Mouse (Mus musculus) heart, adult 9 months (tissue): Measurements from ENCODE around the gene Fanca.
"Not testable (repeated sequence)": the region's sequence is repeated elsewhere in the genome, so short reads cannot be mapped to it uniquely, and the experiment has no call there.

Source experiments
- DNase-seq, 2 experiments: peaks; one replicate each; pipeline ENCODE4 v3.0.0; 2022; ENCODE audit warnings: low spot score in 2 of 2

Gene Fanca

GRCm38 (mm10) chr8:123331301-123331700 lies 12.9 kb upstream of the Fanca start:
- no peak for DNase-seq

DNA sequence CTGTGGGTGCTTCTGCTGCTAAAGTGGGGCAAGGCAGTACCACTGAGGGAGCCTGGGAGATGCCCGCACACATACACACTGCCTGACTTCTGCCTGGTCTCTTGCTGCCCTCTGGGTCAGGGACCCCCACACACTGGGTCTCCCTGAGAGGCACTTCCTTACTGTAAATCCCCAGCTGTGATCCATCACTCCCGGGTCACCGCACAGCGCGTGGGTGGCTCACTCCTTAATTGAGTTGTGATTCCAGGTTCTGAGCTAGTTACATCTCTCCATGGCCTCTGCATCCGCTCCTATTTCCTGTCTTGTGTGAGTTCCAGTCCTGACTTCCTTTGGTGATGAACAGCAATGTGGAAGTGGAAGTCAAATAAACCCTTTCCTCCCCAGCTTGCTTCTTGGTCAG lies 12.3 kb upstream of the Fanca start:
- no peak for DNase-seq

DNA sequence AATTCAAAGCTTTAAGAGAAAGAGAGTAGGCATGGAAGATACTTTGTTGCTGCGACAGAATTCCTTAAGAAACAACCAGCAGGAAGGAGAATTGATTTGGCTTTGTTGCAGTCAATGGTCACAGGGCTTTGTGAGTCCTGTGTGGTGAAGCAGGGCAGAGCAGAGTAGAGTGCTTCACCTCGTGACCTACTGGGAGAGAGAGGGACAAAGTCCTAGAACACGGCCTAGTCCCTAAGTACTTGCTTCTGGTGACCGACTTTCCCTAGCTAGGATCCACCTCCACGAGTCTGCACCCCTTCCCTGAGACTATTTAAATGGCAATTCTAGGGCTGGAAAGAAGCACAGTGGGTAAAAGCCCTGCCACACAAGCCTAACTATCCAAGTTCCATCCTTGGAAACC lies 11.6 kb upstream of the Fanca start:
- DNase-seq = no peak

- no peak for DNase-seq
These were observed 11.0 kb upstream of the Fanca start for GRCm38 (mm10) chr8:123329350-123329749.

GRCm38 (mm10) chr8:123328552-123328951 lies 10.2 kb upstream of the Fanca start:
- no peak for DNase-seq

- peak; percentile 18 to 21 for DNase-seq
These were observed 1.3 kb upstream of the Fanca start for GRCm38 (mm10) chr8:123319522-123320164.

DNA sequence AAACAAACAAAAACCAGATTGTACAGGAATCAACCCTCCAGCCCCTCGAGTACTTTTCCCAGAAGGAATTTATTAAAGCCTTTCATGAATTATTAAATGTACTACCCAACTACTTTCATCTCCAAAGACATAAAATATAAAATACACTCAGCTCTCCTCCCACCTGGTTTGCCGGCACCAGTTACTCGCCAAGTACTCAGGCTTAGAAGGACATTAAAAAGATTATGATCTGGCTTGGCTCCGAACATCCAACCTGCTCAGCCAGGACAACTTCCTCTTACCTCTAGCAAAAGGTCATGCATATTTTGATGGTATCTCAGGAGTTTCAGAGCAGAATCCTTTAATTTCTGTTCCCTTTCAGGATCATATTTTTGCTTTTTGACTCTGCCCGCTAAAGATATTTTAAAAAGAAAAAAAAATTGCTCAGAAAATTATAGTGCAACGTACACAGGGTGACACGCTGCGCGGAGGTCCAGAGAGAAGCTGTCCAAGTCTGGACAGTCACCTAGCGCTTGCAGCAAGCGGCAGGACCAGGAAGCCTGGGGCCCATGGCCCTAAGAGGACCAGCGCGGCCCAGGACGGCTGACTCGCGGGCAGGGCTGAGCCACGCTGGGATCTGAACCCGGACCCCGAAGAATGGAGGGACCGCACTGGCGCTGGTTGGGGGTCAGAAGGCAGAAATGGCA lies 452 bp downstream of the Fanca start:
- no peak for DNase-seq

DNA sequence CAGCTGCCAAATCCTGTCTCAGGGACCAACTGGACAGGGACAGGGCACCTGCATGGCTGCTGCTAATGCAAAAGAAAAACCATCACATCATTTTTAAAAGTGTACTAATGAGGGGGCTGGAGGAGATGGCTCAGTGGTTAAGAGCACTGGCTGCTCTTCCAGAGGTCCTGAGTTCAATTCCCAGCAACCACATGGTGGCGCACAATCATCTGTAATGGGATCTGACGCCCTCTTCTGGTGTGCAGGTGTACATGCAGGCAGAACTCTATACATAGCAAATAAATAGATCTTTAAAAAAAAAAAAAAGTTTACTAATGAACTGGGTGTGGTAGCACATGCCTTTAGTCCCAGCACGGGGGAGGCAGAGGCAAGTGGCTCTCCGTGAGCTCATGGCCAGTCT lies 9.6 kb downstream of the Fanca start:
- DNase-seq = no peak

DNA sequence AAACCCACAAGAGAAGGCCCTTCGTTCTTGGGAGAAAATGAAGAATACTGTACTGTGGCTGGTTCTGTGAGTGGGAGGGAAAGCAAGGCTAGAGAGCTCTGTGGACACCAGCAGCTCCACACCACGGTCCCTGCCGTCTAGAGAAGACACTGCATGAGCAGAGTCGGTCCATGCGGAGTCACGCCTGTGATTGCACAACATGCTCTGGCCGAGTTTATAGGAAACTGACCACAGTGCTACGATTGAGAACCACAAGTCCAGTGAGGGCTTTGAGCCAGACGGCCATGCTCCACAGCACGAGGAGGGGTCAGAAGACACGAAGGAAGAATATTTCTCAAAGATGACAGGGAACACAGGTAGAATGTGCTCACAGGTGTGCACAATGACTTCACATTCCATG lies 20.1 kb downstream of the Fanca start:
- no peak for DNase-seq

GRCm38 (mm10) chr8:123292785-123293184 lies 25.6 kb downstream of the Fanca start:
- no peak for DNase-seq

- no peak for DNase-seq
These were observed 26.1 kb downstream of the Fanca start for GRCm38 (mm10) chr8:123292281-123292680.

- DNase-seq = peak; percentile 68 to 77
These were observed 26.7 kb downstream of the Fanca start for GRCm38 (mm10) chr8:123291716-123292115.

DNA sequence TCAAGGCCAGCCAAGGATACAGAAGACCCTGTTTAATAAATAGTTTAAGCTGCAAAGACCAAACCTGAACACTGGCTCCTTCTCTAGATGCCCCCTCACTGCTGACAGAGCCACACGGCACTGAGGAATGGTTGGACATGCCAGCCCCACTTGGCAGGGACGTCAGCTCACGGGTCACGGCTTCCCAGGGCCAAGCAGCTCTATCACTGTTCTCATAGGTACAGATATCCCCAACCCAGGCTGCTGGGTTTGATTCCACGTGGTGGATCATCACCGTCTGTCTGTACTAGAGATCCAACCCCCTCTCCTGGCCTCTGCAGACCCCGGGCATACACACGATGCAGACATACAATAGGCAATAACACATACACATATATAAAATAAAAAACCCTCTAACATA lies 27.7 kb downstream of the Fanca start:
- DNase-seq = peak in 1 of 2 experiments; percentile 13

GRCm38 (mm10) chr8:123290166-123290565 lies 28.2 kb downstream of the Fanca start:
- no peak for DNase-seq

DNA sequence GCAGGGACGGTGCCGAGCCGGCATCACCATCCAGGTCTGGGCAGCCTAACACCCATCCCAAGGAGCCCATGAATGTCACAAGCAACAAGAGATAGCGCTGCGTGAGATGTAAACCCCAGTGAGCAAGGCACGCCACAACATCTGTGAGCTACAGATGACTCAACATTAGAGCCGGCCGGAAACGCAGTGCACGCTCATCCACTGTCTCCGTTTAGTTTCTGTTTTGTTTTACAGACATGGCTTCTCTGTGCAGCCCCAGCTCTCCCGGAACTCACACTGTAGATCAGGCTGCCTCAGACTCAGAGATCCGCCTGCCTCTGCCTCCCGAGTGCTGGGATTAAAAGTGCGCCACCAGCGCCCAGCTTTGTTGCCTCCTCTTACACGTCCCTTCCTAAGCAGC lies 31.0 kb downstream of the Fanca start:
- no peak for DNase-seq

GRCm38 (mm10) chr8:123284493-123284892 lies 33.9 kb downstream of the Fanca start:
- DNase-seq = no peak

- DNase-seq = no peak
These were observed 34.4 kb downstream of the Fanca start for GRCm38 (mm10) chr8:123283991-123284390.

DNA sequence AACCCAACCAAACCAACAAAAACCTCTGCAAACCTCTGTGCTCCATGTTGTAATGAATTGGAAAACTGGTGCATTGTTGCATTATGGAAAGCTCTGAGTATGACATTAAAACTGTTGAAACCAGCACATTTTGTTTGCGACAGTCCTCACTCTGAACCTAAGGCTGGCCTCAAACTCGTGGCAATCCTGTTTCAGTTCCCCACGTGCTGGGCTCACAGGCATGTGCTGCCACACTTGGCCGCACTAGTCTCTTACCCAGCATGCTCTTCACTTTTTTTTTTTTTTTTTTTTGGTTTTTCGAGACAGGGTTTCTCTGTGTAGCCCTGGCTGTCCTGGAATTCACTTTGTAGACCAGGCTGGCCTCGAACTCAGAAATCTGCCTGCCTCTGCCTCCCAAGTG lies 35.4 kb downstream of the Fanca start:
- DNase-seq = not testable (repeated sequence)

GRCm38 (mm10) chr8:123280302-123281094 lies 37.9 kb downstream of the Fanca start:
- no peak for DNase-seq

GRCm38 (mm10) chr8:123279828-123280227 lies 38.5 kb downstream of the Fanca start:
- no peak for DNase-seq

GRCm38 (mm10) chr8:123278445-123278844 lies 39.9 kb downstream of the Fanca start:
- no peak for DNase-seq

GRCm38 (mm10) chr8:123275096-123275495 lies 43.3 kb downstream of the Fanca start:
- DNase-seq = no peak

DNA sequence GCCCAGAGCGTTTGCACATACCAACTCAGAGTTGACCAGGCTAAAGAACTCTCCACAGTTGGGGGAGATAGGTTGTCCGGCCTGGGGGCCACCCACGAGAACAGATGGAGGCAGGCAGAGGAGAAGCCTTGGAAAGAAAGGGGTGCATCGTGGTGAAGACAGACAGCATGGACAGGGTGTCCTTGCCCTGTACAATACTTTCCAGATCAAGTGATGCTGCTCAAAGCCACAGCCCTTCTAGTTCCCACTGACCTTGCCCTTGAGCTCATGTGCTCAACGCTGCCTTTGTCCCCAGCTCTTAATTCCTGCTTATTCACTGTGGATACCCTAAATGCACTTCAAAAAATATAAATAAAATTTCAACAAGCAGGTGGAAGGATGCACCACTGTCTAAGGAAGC lies 43.9 kb downstream of the Fanca start:
- DNase-seq = no peak
